Mouse (Mus musculus) layer of hippocampus, postnatal 36 days (tissue): Measurements from ENCODE around the gene Stk11. TPM values are rescaled to one million over a fixed set of nuclear protein-coding genes. Genes with fewer than 3 reads are reported as not detected.

ENCODE experiments used
- DNase-seq, 2 experiments: peaks; one replicate each; pipeline ENCODE4 v3.0.0; 2022
- total RNA-seq, 2 experiments: library from RNA; stranded (reverse); gene quantifications; 2 replicates each; pipeline ENCODE4 v1.2.3; 2021

Gene Stk11
- total RNA-seq, 2 experiments from 2014 or later = 93.3 to 95.9 TPM

DNA sequence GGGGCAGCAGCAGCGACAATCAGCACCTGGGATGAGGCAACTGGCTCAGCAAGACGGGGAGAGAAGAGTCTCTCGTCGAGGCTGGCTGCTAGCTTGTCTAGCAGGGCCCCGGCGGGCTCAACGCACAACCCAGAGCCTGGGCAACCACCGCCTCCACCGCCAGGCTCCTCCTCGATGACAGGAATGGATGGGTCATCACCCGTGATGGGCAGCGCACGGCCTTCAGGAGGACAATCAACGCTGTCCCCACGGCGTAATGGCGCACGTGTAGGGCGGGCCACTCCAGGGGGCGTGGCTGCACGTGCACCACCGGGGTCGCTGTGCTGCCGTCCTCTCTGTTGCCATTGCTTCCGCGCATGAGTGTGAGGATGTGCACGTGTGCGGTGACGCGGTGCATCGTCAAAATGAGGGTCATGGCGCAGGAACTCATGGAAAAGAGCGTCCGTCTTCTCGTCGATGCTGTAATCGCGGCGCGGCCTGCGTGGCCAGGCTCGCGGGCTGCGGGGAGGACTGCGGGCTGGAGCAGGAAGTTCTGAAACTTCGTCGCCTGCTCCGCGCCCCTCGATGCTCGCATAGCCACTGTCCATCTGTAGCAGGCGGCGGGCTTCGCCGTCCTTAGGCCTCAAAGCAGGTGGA lies 15.8 kb downstream of the Stk11 start:
- DNase-seq = peak in 1 of 2 experiments; percentile 51

DNA sequence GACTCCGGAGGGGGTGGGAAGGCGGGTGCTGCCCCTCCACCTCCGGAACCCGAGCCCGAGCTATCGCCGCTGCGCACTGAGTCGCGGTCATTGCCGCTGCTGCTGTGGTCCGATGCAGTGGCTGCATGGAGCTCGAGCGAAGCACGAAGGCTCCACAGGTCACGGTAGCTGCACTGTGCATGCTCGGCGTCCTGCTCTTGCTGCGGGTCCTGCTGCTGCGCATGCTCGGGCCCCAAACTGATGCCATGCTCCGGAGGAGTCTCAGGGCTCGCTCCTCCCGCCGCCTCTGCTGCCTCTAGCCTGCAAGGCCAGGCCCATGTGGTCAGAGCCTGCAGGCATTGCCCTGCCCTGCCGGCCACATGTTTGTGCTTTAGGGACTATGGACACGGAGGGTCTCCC lies 16.3 kb downstream of the Stk11 start:
- DNase-seq = peak in 1 of 2 experiments; percentile 46

DNA sequence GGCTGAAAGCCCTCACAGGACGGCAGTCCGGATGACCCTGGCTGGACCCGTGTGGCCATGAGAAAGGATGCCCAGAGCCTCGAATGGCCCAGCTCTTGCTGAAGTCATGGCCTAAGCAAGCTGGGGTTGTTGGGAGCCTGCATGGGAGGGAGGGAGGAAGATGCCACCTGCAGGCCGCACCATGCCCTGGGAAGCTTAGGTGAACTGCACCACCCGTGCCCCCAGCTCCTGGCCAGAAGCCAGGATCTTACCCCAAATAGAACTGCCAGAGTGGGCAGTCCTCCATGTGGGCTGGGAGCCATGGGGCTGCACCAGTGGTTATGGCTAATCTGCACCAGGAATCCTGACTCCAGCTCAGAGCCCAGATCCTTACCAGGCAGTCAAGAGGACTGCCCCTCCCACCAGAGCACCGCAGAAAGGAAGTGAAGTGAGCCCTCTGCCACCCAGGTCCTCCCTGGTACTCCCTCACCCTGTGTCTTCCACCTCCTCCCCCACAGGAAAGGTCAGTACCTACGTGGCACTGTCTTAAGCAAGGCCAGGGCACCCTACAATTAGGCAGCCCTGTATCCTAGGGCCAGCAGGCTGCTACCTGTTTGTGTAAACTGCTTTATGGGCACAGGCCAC lies 17.7 kb downstream of the Stk11 start:
- DNase-seq = peak in 1 of 2 experiments; percentile 43

GRCm38 (mm10) chr10:80134421-80134820 lies 18.8 kb downstream of the Stk11 start:
- no peak for DNase-seq

DNA sequence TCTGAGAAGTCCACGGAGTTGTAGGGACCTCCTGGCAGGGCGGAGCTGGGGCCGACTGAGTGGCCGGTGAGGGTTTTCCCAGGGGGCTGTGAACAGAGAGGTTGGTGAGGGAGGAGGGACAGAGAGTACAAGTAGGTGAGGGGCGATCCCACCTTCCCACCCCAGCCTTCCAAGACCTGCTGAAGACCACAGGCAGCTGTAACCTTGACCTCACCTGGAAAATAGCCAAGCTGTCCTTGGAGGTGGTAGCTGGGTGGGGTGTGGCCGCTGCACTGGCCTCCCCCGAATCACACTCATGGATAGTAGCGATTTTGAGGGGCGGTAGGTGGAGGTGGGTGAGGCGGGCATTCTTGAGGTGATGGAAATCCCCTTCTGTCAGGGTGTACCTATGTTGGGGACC lies 19.6 kb downstream of the Stk11 start:
- DNase-seq = no peak

GRCm38 (mm10) chr10:80135641-80136040 lies 20.0 kb downstream of the Stk11 start:
- no peak for DNase-seq

- no peak for DNase-seq
Measured at GRCm38 (mm10) chr10:80136179-80136951, 20.8 kb downstream of the Stk11 start.

DNA sequence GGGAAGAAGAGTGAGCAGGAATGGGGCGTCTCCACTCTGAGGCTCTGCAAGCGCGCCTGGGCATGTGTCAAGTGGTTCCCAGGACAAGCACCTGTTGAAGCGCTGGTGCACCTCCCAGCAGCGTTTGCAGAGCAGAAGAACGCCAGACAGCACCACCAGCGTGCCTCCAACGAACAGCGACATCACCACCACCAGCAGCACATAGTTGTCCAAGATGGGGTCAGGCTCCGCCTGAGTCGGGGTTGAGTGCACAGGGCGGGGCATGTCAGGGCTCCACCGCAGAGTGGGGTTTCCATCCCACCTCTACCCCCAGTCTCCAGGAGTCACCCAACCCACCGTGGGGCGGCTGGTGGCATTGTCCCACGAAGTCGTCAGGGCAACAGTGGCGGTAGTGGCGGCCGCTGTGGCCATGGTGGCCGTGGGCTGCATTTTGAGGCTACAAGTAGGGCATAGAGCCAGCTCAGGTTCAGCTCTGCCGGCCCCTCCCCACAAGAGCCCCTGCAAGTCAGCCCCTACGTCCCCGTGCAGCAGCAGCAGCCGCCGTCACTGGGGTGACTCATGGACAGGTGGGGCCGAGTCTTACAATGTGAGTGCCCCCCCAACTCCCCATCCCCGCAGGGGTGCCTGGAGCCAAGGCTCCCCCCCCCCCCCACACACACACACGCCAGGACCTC lies 21.5 kb downstream of the Stk11 start:
- DNase-seq = no peak

DNA sequence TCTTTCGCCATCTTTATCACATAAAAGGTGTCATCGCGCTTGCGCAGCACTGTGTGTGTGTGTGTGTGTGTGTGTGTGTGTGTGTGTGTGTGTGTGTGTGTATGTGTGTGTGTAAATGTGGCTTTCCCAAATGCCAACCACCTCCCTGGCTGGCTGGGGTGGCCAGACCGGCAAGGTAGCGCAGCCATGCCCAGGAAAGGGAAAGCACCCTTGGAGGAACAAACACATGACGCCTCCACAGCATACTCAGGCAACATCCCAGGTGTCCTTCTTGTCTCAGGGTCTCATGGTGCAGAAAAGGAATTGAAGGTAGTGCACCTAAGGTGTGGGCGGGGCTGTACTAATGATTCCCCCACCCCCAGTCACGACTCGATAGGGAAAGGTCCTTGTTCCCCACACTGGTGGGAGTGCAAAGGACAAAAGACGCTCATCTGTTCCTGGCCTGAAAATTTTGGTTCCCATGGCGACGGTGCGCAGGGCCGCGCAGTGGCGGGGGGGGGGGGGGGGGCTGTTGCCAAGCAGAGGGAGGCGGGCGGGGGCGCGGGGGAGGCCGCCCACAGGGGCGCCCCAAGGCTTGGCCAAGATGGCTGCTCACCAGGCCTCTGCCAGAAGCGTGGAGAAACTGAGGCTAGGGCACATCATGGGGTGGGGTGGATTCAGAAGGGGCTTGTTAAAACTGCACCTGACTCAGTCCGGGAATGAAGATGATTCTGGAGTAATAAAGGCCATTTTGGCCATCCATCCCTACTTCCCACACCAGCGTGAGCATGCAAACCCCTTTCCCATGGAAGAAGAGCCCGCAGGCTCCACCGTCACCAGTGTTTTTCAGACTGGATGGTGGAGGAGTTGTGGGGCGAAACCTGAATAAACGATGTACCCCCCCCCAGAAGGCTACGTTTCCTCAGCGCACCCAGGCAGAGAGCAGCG lies 22.3 kb downstream of the Stk11 start:
- DNase-seq = peak; percentile 58 to 64

GRCm38 (mm10) chr10:80138553-80139438 lies 23.2 kb downstream of the Stk11 start, which contains the start of gene Atp5d:
TSS of gene Atp5d (plus strand) at chr10:80138632.
- DNase-seq = peak; percentile 75 to 77

DNA sequence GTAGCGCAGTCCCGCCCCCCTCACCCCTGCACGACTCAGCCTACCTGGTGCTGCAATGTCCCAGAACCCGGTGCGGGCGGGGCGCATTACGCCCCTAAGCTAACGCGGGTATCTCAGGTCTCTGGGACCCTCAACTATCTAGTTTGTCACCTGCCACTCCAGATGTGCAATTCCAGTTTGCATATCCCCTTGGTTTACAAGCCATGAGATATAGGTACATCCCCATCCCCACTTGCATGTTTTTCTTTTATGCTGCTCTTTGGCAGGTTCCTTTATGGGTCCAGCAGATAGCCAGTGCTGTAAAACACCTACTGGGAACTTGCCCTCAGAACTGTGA lies 23.8 kb downstream of the Stk11 start:
- DNase-seq = no peak

DNA sequence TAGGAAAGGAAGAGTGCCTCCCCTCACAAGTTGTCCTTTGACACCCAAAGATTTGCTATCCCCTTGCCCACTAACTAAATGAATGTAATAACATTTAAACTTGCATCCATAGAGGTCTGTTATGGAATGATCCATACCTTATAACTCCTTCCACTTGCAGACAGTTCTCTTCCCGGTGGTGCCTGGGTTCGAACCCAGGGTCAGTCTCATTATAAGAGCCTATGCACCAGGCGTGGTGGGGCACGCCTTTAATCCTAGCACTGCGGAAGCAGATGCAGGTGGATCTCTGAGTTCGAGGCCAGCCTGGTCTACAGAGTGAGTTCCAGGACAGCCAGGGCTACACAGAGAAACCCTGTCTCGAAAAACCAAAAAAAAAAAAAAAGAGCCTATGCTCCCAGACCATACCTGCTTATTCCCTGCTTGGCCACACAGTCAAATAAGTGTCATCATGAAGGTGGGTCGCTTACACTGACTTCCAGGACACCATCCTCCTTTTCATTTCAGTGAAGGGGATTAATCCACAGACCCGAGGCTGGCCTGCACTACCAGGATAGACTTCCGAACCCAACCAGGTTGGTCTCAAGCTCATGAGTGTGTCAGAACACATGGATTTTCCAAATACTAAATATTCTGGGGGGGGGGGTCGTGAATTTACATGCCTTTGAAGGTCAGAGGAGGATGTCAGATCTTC lies 24.5 kb downstream of the Stk11 start:
- DNase-seq = peak in 1 of 2 experiments; percentile 0

DNA sequence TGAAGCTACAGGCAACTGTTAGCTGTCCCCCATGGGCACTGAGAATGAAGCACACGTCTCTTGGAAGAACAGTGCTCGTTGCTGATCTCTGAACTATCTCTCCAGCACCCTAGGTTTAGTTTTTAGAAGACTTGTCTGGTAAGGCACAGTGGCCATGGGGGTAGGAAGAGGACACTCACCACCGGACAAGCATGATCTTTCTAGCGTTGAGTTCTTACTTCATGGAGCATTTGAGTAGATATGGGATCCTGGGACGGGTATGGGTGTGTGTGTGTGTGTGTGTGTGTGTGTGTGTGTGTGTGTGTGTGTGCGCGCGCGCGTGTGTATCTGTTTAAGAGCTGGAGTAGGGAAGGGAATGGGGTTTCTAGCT lies 25.0 kb downstream of the Stk11 start, which contains the start of gene Cbarp:
Gene Cbarp, minus strand, starts transcription at position 170 of the 370 bp plus-strand sequence.
- no peak for DNase-seq

DNA sequence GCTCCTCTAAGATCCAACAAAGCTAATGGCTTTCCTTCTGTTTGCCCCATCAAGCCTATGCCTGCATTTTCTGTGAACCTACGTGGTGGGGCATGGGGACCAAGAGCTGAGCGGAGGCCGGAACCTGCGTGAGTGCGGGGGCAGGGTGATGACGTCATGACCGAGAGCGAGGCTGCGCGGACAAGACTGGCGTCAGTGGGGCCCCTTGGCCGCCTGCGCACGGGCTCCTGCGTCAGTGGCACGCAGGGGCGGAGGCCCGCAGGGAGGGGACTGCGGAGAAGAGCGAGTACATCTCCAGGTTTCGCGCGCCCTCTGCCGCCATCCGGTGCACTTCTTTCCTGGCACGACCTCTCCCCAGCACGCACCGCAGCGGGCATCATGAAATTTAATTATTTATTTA lies 25.6 kb downstream of the Stk11 start:
- DNase-seq = peak; percentile 97 to 98

DNA sequence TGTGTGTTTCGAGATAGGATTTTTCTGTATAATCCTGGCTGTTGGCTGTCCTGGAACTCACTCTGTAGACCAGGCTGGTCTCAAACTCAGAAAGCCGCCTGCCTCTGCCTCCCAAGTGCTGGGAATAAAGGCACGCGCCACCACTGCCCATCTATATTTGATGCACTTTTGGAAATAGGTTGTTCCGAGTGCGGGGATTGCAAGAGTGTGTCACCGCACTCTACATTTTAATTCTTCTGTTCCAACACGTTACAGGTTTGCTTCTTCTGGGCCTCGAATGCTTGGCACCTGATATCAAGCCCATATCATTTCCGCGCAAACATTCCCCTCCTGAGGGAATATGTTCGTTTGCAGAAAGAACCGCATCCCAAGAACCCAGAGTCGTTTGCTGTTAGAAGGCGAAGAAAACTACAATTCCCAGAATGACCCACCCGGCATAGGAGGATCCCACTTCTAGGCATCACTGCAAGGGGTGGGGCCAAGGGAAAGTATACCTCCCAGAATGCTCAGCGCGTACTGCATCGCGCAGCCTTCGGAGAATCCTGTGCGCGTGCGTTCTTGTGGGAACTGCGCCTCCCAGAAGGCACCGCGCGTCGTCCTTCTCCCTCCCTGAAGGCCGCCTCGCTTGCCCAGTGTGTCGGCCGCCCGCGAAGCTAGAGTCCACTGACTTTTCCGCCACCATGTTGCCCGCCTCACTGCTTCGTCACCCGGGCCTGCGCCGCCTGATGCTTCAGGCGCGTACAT lies 26.4 kb downstream of the Stk11 start:
- DNase-seq = peak; percentile 92 to 93

DNA sequence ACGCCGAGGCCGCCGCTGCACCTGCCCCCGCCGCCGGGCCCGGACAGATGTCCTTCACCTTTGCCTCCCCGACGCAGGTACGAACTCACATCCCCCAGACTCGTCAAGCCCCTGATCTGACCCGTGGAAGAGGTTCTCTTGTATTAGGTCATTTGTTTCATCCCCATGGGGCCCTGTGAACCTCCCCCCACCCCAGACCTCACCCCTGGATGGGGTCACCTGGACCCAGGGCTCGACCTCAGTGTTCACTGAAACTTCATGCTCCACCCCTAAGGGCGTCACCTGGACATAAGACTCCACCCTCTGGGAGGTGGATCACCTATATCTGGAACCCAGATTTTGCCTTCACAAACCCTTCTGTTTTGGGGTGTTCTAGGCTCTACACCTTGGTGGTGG lies 26.9 kb downstream of the Stk11 start:
- DNase-seq = no peak

GRCm38 (mm10) chr10:80143664-80144063 lies 28.1 kb downstream of the Stk11 start:
- no peak for DNase-seq

DNA sequence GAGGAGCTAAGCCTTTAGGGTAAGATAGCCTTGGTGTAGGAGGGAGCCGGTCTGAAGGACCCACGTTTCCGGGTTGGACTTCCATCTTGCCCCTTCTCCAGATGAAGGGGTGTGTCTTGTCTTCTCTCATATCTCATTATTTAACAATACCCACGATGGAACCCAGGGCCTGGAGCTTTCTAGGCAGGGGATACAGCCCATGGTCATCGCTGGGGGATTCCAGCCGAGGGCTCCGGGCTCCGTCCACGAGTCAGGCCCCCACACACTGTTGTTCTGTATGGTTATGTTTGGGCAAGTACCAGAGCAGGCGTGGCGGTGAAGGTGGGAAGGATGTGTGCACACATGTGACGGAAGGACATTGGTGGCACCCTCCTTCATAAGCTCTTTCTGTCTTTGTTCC lies 28.6 kb downstream of the Stk11 start:
- DNase-seq = no peak
